Mouse (Mus musculus) lung, adult 2 months (tissue): Measurements from ENCODE around the gene Ccdc141. TPM values are rescaled to one million over a fixed set of nuclear protein-coding genes. Genes with fewer than 3 reads are reported as not detected.

Source experiments
- DNase-seq: peaks from one replicate; pipeline ENCODE4 v3.0.0; 2022
- H3K4me1 ChIP-seq: fragments of 200-500 bp; 2 replicates; pipeline ENCODE4 v1.6.1; 2011; ENCODE audit warnings: low read length; ENCODE audit not compliant: control insufficient read depth, insufficient read depth
- H3K4me3 ChIP-seq: fragments of 200-500 bp; replicated peaks from 2 replicates; pipeline ENCODE3; 2011; ENCODE audit warnings: low read depth, mild to moderate bottlenecking, control low read depth, low read length; ENCODE audit errors: extremely low read depth
- CTCF ChIP-seq: fragments of 200-500 bp; IDR thresholded peaks from 2 replicates; pipeline ENCODE4 v1.5.1; 2011; ENCODE audit warnings: mild to moderate bottlenecking, low read length, control low read depth; ENCODE audit not compliant: insufficient read depth
- POLR2A ChIP-seq: fragments of 200-500 bp; IDR thresholded peaks from 2 replicates; pipeline ENCODE4 v1.6.1; 2011; ENCODE audit warnings: low read depth, mild to moderate bottlenecking, control low read depth, low read length, borderline replicate concordance; ENCODE audit errors: extremely low read depth
- WGBS: fragments of 180-500 bp; shearing (Covaris S2); methylation state at CpG from one replicate; pipeline ENCODE4 v1.1.7; 2018; 5-methylcytosine and 5-hydroxymethylcytosine counted together
- polyA plus RNA-seq: library from polyadenylated mRNA; depleted of rRNA; stranded (reverse); fragments of >200 nt; gene quantifications from 2 replicates; pipeline ENCODE4 v1.2.3, GENCODE M21; 2012

The Ccdc141 gene
- polyA plus RNA-seq, 1 experiment = 19.8 TPM

- DNase-seq = no peak
- peaks cover 9% of the 10 kb centered on the region for H3K4me1 ChIP-seq
- no peak overlapping the region for H3K4me3 ChIP-seq
- 17% methylated on average over 10 of the region's 10 CpGs for WGBS
- TF ChIP-seq CTCF (no peak), POLR2A (no peak)
Measured at GRCm38 (mm10) chr2:77176413-77176812, 6.0 kb upstream of the Ccdc141 start.

- no peak overlapping the region for H3K4me3 ChIP-seq
- TF ChIP-seq CTCF = no peak
- 58% methylated on average over 7 of the region's 7 CpGs for WGBS
- no peak for DNase-seq
- peaks cover 9% of the 10 kb centered on the region for H3K4me1 ChIP-seq
Measured at GRCm38 (mm10) chr2:77175411-77175810, 5.0 kb upstream of the Ccdc141 start.

GRCm38 (mm10) chr2:77174313-77174712 is 3.9 kb upstream of the Ccdc141 start:
- H3K4me3 ChIP-seq = no peak overlapping the region
- TF ChIP-seq CTCF (no peak), POLR2A (no peak)
- DNase-seq = no peak
- H3K4me1 ChIP-seq = peaks cover 9% of the 10 kb centered on the region
- 63% methylated on average over 2 of the region's 2 CpGs for WGBS

GRCm38 (mm10) chr2:77173821-77174220 is 3.4 kb upstream of the Ccdc141 start:
- 81% methylated on average over 6 of the region's 6 CpGs for WGBS
- no peak overlapping the region for H3K4me3 ChIP-seq
- DNase-seq = no peak
- no peak for TF ChIP-seq POLR2A
- TF ChIP-seq CTCF = no peak
- peaks cover 9% of the 10 kb centered on the region for H3K4me1 ChIP-seq

GRCm38 (mm10) chr2:77173366-77173765 is 2.9 kb upstream of the Ccdc141 start:
- Histone ChIP-seq H3K4me3 (no peak overlapping the region), H3K4me1 (peaks cover 9% of the 10 kb centered on the region)
- WGBS = 54% methylated on average over 6 of the region's 6 CpGs
- DNase-seq = no peak
- no peak for TF ChIP-seq CTCF
- TF ChIP-seq POLR2A = no peak

GRCm38 (mm10) chr2:77172241-77172671 is 1.8 kb upstream of the Ccdc141 start:
- DNase-seq = no peak
- Histone ChIP-seq H3K4me3 (no peak overlapping the region), H3K4me1 (peaks cover 9% of the 10 kb centered on the region)
- 45% methylated on average over 10 of the region's 10 CpGs for WGBS
- TF ChIP-seq POLR2A = no peak
- no peak for TF ChIP-seq CTCF

- Histone ChIP-seq H3K4me1 (peaks cover 11% of the 10 kb centered on the region), H3K4me3 (peak overlapping the region; percentile 19)
Measured at GRCm38 (mm10) chr2:77171444-77172240, 1.2 kb upstream of the Ccdc141 start.

GRCm38 (mm10) chr2:77169916-77170632 is 362 bp downstream of the Ccdc141 start:
- peak; percentile 55 for DNase-seq
- H3K4me3 ChIP-seq = peak overlapping the region; percentile 79
- WGBS = 2% methylated on average over 21 of the region's 21 CpGs
- TF ChIP-seq POLR2A (no peak), CTCF (no peak)
- peaks cover 7% of the 10 kb centered on the region for H3K4me1 ChIP-seq

More at GRCm38 (mm10) chr2:77171444-77172240, 1.2 kb upstream of the Ccdc141 start:
- WGBS = 28% methylated on average over 23 of the region's 23 CpGs
- TF ChIP-seq CTCF = no peak
- TF ChIP-seq POLR2A = no peak; the same call in 1 of the 2 replicates
- DNase-seq = peak; percentile 62

- Histone ChIP-seq H3K4me1 (peaks cover 3% of the 10 kb centered on the region), H3K4me3 (peak overlapping the region; percentile 21)
- WGBS = 54% methylated on average over 4 of the region's 4 CpGs
- no peak for TF ChIP-seq CTCF
- no peak for TF ChIP-seq POLR2A
- DNase-seq = no peak
Measured at GRCm38 (mm10) chr2:77169218-77169617, 1.2 kb downstream of the Ccdc141 start.
